Mouse (Mus musculus) spleen, adult 2 months (tissue): ENCODE results near the gene BC049730. TPM values are rescaled to one million over a fixed set of nuclear protein-coding genes. Genes with fewer than 3 reads are reported as not detected.
"Not testable (repeated sequence)": the region's sequence is repeated elsewhere in the genome, so short reads cannot be mapped to it uniquely, and the experiment has no call there.

Source experiments
- DNase-seq, 2 experiments: peaks; one replicate each; pipeline versions ENCODE4 v3.0.0 to v3.0.0-alpha.2; 2012 to 2021; ENCODE audit warnings: low spot score in 2 of 2, low read depth in 1 of 2
- H3K27ac ChIP-seq: fragments of 200-500 bp; 2 replicates; pipeline ENCODE4 v1.5.1; 2012; ENCODE audit warnings: low read length, inconsistent platforms; ENCODE audit not compliant: insufficient read depth
- H3K27me3 ChIP-seq: fragments of 200-500 bp; 2 replicates; pipeline ENCODE4 v1.6.1; 2012; ENCODE audit warnings: mild to moderate bottlenecking, moderate library complexity, low read length, inconsistent platforms; ENCODE audit not compliant: control insufficient read depth, insufficient read depth
- H3K36me3 ChIP-seq: fragments of 200-500 bp; 2 replicates; pipeline ENCODE4 v1.6.1; 2012; ENCODE audit warnings: mild to moderate bottlenecking, low read length, inconsistent platforms; ENCODE audit not compliant: control insufficient read depth, insufficient read depth
- H3K4me1 ChIP-seq: fragments of 200-500 bp; 2 replicates; pipeline ENCODE4 v1.6.1; 2011; ENCODE audit warnings: inconsistent platforms; ENCODE audit not compliant: control insufficient read depth, insufficient read depth, insufficient read length
- H3K4me3 ChIP-seq: fragments of 200-500 bp; 2 replicates; pipeline ENCODE4 v1.5.1; 2011; ENCODE audit warnings: mild to moderate bottlenecking, inconsistent platforms; ENCODE audit not compliant: insufficient read depth, insufficient read length; ENCODE audit errors: extremely low read depth
- CTCF ChIP-seq: fragments of 200-500 bp; IDR thresholded peaks from 2 replicates; pipeline ENCODE4 v1.5.1; 2011; ENCODE audit warnings: mild to moderate bottlenecking, inconsistent platforms; ENCODE audit not compliant: insufficient read depth, insufficient read length, insufficient replicate concordance; ENCODE audit errors: extremely low read depth
- POLR2A ChIP-seq: fragments of 200-500 bp; IDR thresholded peaks from 2 replicates; pipeline ENCODE4 v1.6.1; 2011; ENCODE audit warnings: low read depth, low read length, inconsistent platforms
- WGBS: fragments of 180-500 bp; shearing (Covaris S2); methylation state at CpG from one replicate; pipeline ENCODE4 v1.1.7; 2018; 5-methylcytosine and 5-hydroxymethylcytosine counted together
- polyA plus RNA-seq: library from polyadenylated mRNA; depleted of rRNA; stranded (reverse); fragments of >200 nt; gene quantifications from 2 replicates; pipeline ENCODE4 v1.2.3, GENCODE M21; 2012

BC049730 gene
- polyA plus RNA-seq, 1 experiment = not detected

DNA sequence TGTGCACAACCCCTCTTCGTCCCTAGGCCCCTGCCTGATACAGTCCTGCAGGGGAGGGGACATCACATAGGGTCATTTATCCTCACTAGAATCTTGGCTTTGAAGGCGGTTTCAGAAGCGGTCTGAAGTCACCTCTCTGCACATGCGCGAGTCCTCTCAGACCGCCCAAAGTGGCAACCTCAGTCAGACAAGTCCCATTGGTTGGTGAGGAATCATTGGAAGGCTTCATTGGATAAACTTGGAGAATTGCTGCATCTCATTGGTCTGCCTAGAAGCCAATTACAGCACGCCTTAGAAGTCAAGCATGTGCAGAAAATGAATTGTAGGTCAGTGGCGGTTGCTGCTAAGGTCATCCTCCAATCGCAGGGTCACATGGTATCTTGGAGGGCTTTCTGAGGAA is 32.5 kb upstream of the BC049730 start, which contains the start of gene Tex101:
TSS of gene Tex101 (minus strand) at position 101 of the 400 bp plus-strand sequence.
- 89% methylated on average over 9 of the region's 9 CpGs for WGBS

DNA sequence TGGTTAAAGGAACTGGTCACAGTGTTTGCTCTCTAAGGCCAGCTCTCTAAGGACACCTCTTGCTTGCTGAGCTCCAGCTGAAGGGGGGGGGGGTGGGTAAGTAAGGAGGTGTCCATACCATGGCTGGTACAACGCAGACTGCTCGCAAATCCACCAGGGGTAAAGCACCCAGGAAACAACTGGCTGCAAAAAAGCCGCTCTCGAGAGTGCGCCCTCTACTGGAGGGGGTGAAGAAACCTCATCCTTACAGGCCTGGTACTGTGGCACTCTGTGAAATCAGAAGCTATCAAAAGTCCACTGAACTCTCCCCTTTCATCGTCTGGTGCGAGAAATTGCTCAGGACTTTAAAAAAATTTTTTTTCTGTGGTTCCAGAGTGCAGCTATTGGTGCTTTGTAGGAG is 24.9 kb upstream of the BC049730 start:
- H3K4me3 ChIP-seq, H3K4me1 ChIP-seq, H3K27me3 ChIP-seq, DNase-seq, H3K36me3 ChIP-seq, H3K27ac ChIP-seq: not testable (repeated sequence)
- 66% methylated on average over 7 of the region's 7 CpGs for WGBS

More for the DNA sequence above, 32.5 kb upstream of the BC049730 start, which contains the start of gene Tex101:
- Histone ChIP-seq H3K36me3 (no peaks in the 10 kb centered on the region), H3K4me3 (no peak within 1 kb of the TSS), H3K4me1 (no peaks in the 10 kb centered on the region), H3K27ac (no peak within 1 kb of the TSS), H3K27me3 (no peaks in the 10 kb centered on the region)
- no peak for TF ChIP-seq POLR2A
- DNase-seq = no peak

GRCm38 (mm10) chr7:24687519-24687918 is 21.5 kb upstream of the BC049730 start:
- not testable (repeated sequence) for DNase-seq, H3K27ac ChIP-seq, H3K4me3 ChIP-seq, H3K36me3 ChIP-seq, H3K27me3 ChIP-seq, H3K4me1 ChIP-seq
- 90% methylated on average over 10 of the region's 10 CpGs for WGBS

DNA sequence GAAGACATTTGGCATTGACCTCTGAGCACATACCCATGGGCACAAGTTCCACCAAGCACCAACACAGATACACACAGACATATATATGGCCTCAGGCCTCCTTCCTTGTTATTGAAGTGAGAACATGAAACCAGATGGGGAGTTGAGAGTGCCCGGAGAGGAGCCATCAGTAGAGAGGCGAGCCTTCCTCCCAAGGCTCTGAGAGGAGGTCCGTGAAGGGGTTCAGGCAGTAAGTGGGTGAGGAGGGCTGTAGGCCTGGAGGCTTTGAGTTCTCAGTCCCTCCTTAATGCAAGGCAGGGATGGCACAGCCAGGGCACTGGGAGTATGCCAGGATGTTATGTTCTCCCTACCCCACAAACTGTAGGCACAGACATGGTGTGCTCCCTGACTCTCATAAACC is 16.3 kb upstream of the BC049730 start:
- not testable (repeated sequence) for H3K4me1 ChIP-seq, H3K4me3 ChIP-seq, H3K36me3 ChIP-seq, H3K27me3 ChIP-seq, H3K27ac ChIP-seq, DNase-seq
- 81% methylated on average over 3 of the region's 3 CpGs for WGBS

DNA sequence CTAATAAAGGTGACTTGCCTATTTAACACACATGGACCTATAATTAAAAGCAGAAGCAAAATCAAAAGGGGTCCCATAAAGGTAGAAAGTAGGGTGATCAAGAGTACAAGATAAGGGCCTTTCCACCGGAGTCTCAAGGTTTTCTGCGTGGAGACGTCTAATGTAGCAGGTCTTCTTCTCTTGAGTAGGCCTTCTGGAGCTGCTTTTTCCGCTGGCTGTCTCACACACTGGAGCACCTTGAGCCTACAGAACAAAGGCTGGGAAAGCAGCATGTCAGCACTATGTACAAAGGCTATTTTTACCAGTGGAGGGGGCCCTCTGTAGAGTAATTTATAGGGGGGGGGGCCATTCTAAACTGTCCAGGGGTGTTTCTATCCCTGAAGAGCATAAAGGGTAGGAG is 11.2 kb upstream of the BC049730 start:
- not testable (repeated sequence) for H3K27me3 ChIP-seq, DNase-seq, H3K4me3 ChIP-seq, H3K27ac ChIP-seq, H3K36me3 ChIP-seq, H3K4me1 ChIP-seq
- WGBS = 93% methylated on average over 4 of the region's 4 CpGs

DNA sequence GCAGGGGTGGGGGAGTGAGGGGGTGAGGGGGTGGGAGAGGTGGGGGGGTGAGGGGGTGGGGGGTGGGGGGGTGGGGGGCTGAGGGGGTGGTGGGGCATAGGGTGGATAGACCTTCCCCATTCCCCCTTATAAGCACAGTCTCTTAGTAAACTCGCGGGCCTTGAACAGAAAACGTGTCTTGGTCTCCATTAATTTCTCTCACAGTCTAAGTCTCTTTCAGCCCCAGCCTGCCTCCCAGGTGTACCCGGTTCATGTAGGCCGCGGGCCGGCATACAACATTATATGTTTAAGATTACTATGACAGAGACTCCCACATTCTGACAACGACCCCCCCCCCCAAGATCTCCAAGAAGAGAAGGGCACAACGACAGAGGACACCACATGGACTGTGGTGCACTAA is 6.2 kb upstream of the BC049730 start:
- not testable (repeated sequence) for H3K27ac ChIP-seq
- 72% methylated on average over 9 of the region's 9 CpGs for WGBS

DNA sequence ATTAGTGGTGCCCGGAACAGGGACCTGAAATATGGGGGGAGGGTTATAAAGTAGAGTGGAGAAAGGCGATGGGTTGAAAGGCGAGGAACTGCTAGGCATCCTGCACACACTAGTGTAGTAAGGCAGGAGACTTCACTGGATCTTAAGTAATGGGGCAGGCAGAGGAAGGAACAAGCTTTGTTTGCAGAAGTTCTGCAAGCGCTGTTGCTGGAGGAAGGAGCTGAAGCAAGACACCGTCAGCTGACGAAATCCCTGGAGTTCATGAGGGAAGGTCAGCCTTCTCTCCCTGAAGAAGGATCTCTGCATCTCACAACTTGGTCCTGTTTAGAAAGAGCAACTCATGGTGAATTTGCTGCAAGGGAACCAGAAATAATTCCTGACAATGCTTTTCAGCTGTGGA is 6.0 kb downstream of the BC049730 start:
- Histone ChIP-seq H3K27me3 (no peaks in the 10 kb centered on the region), H3K27ac (no peak overlapping the region), H3K4me1 (no peaks in the 10 kb centered on the region), H3K4me3 (no peak overlapping the region), H3K36me3 (no peaks in the 10 kb centered on the region)
- DNase-seq = no peak
- WGBS = 43% methylated on average over 6 of the region's 6 CpGs
- TF ChIP-seq CTCF (no peak), POLR2A (no peak)

More for the DNA sequence above, 6.2 kb upstream of the BC049730 start:
- H3K27me3 ChIP-seq, H3K36me3 ChIP-seq, H3K4me3 ChIP-seq, DNase-seq, H3K4me1 ChIP-seq: not testable (repeated sequence)

DNA sequence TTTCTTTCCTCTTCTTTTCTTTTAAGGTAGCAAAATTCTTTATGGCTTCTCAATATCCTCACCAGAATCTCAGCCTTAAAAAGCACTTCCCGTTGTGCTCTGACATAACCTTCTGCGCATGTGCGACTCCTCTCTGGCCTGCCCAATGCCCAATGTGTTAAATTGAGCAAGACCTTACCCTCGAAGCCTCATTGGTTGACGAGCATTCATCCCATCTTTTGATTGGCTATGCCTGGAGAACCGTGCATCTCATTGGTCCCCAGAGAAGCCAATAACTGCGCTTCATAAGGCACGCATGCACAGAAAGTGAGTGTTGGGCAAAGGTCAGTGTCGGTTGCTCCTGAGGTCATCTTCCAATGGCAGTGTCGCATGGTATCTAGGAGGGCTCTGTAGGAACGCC is 17.8 kb downstream of the BC049730 start, which contains the start of gene Gm4763:
TSS of gene Gm4763 (minus strand) at position 101 of the 400 bp plus-strand sequence.
- not testable (repeated sequence) for H3K4me3 ChIP-seq, DNase-seq, H3K27ac ChIP-seq, H3K36me3 ChIP-seq, H3K4me1 ChIP-seq, H3K27me3 ChIP-seq
- WGBS = 90% methylated on average over 11 of the region's 11 CpGs
